Mouse (Mus musculus) pancreas, adult 10 weeks (tissue): ENCODE measurements around the gene Ly6g5c. TPM values are rescaled to one million over a fixed set of nuclear protein-coding genes. Genes with fewer than 3 reads are reported as not detected.

Experiments
- polyA plus RNA-seq: library from polyadenylated mRNA; stranded (reverse); fragments of 350-450 nt; fragmentation: Illumina TruSeq; extraction: RNeasy Lipid Tissue Mini Kit (QIAGEN cat#74804); gene quantifications from one replicate; pipeline ENCODE4 v1.2.3, GENCODE M21; 2015; ENCODE audit warnings: low read depth, low replicate concordance; ENCODE audit not compliant: insufficient read depth

Gene Ly6g5c
- polyA plus RNA-seq, 1 experiment from 2014 or later, result not detected

Other genes with a start within 250 kb of the Ly6g5c start
- 9.5 TPM for gene Cfb, start 245.8 kb upstream of the Ly6g5c start, polyA plus RNA-seq
- gene Zbtb12, start 228.8 kb upstream of the Ly6g5c start, polyA plus RNA-seq, result 1.5 TPM
- 4.5 TPM for gene Gm20547, start 226.2 kb upstream of the Ly6g5c start, polyA plus RNA-seq
- gene C2, start 210.0 kb upstream of the Ly6g5c start, polyA plus RNA-seq, result 22.8 TPM
- 43.2 TPM for gene Ehmt2, start 209.8 kb upstream of the Ly6g5c start, polyA plus RNA-seq
- gene Slc44a4, start 193.8 kb upstream of the Ly6g5c start, polyA plus RNA-seq, result 1.4 TPM
- 10.7 TPM for gene Neu1, start 177.0 kb upstream of the Ly6g5c start, polyA plus RNA-seq
- 8.4 TPM for gene Hspa1b, start 149.0 kb upstream of the Ly6g5c start, polyA plus RNA-seq
- not detected for gene Gm20481, start 138.4 kb upstream of the Ly6g5c start, polyA plus RNA-seq
- gene Hspa1a, start 136.1 kb upstream of the Ly6g5c start, polyA plus RNA-seq, result 4.7 TPM
- not detected for gene Hspa1l, start 135.6 kb upstream of the Ly6g5c start, polyA plus RNA-seq
- 7.8 TPM for gene Lsm2, start 126.4 kb upstream of the Ly6g5c start, polyA plus RNA-seq
- gene Vars, start 107.3 kb upstream of the Ly6g5c start, polyA plus RNA-seq, result 23.4 TPM
- gene Vwa7, start 91.7 kb upstream of the Ly6g5c start, polyA plus RNA-seq, result 0.42 TPM
- 1.5 TPM for gene Sapcd1, start 80.3 kb upstream of the Ly6g5c start, polyA plus RNA-seq
- 1.8 TPM for gene Msh5, start 61.5 kb upstream of the Ly6g5c start, polyA plus RNA-seq
- gene Clic1, start 58.3 kb upstream of the Ly6g5c start, polyA plus RNA-seq, result 36.2 TPM
- gene Ddah2, start 49.2 kb upstream of the Ly6g5c start, polyA plus RNA-seq, result 19.5 TPM
- not detected for gene Ly6g6c, start 42.9 kb upstream of the Ly6g5c start, polyA plus RNA-seq
- gene Mpig6b, start 42.1 kb upstream of the Ly6g5c start, polyA plus RNA-seq, result not detected
- not detected for gene Ly6g6e, start 31.4 kb upstream of the Ly6g5c start, polyA plus RNA-seq
- not detected for gene Ly6g6d, start 30.2 kb upstream of the Ly6g5c start, polyA plus RNA-seq
- gene Ly6g6f, start 22.7 kb upstream of the Ly6g5c start, polyA plus RNA-seq, result not detected
- 25.5 TPM for gene Abhd16a, start 19.0 kb upstream of the Ly6g5c start, polyA plus RNA-seq
- gene Ly6g5b, start 7.1 kb downstream of the Ly6g5c start, polyA plus RNA-seq, result not detected
- gene Gpank1, start 13.2 kb downstream of the Ly6g5c start, polyA plus RNA-seq, result 8.6 TPM
- 52.8 TPM for gene Csnk2b, start 13.8 kb downstream of the Ly6g5c start, polyA plus RNA-seq
- gene D17H6S53E, start 18.1 kb downstream of the Ly6g5c start, polyA plus RNA-seq, result 6.8 TPM
- not detected for gene Apom, start 23.8 kb downstream of the Ly6g5c start, polyA plus RNA-seq
- gene Bag6, start 26.9 kb downstream of the Ly6g5c start, polyA plus RNA-seq, result 43.1 TPM
- 89.4 TPM for gene Prrc2a, start 56.6 kb downstream of the Ly6g5c start, polyA plus RNA-seq
- gene Aif1, start 67.8 kb downstream of the Ly6g5c start, polyA plus RNA-seq, result 2.3 TPM
- 5.7 TPM for gene Lst1, start 80.2 kb downstream of the Ly6g5c start, polyA plus RNA-seq
- 1.00 TPM for gene Ltb, start 86.2 kb downstream of the Ly6g5c start, polyA plus RNA-seq
- gene Tnf, start 93.7 kb downstream of the Ly6g5c start, polyA plus RNA-seq, result 0.50 TPM
- gene Lta, start 97.1 kb downstream of the Ly6g5c start, polyA plus RNA-seq, result not detected
- gene Gm16181, start 112.6 kb downstream of the Ly6g5c start, polyA plus RNA-seq, result not detected
- gene Atp6v1g2, start 125.4 kb downstream of the Ly6g5c start, polyA plus RNA-seq, result 2.8 TPM
- gene Nfkbil1, start 127.5 kb downstream of the Ly6g5c start, polyA plus RNA-seq, result 4.1 TPM
- gene Ddx39b, start 133.5 kb downstream of the Ly6g5c start, polyA plus RNA-seq, result 92.0 TPM
- gene H2-D1, start 154.5 kb downstream of the Ly6g5c start, polyA plus RNA-seq, result 153 TPM
- not detected for gene H2-Q1, start 212.1 kb downstream of the Ly6g5c start, polyA plus RNA-seq
- gene H2-Q2, start 234.0 kb downstream of the Ly6g5c start, polyA plus RNA-seq, result 8.9 TPM